Mouse (Mus musculus): ENCODE results near the gene Tsc22d4.

The Tsc22d4 gene

GRCm38 (mm10) chr5:137764609-137765340 is 19.2 kb downstream of the Tsc22d4 start:
- no peak for DNase-seq (ENCODE audit: low read depth, low spot score)

GRCm38 (mm10) chr5:137766270-137766669 is 20.7 kb downstream of the Tsc22d4 start:
- DNase-seq (ENCODE audit: low read depth, low spot score) = no peak

- no peak for DNase-seq (ENCODE audit: low read depth, low spot score)
Measured at GRCm38 (mm10) chr5:137768475-137768874, 22.9 kb downstream of the Tsc22d4 start.

DNA sequence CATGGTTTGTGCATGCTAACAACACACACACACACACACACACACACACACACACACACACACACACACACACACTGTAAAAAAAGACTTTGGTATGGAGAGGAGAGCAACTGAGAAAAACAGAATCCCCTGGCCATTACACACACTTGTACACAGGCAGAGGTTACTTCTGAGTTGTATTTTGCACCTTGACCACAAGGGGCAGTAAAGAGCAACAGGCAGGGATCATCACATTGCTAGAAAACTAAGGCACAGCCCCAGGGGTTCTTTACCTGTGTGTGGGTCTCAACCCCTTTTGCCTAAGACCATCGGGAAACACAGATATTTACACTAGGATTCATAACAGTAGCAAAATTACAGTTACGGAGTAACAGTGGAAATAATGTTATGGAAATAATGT is 25.2 kb downstream of the Tsc22d4 start:
- DNase-seq (ENCODE audit: low read depth, low spot score) = no peak

GRCm38 (mm10) chr5:137772755-137773154 is 27.2 kb downstream of the Tsc22d4 start:
- DNase-seq (ENCODE audit: low read depth, low spot score) = no peak

- DNase-seq (ENCODE audit: low read depth, low spot score) = no peak
Measured at GRCm38 (mm10) chr5:137775587-137776290, 30.2 kb downstream of the Tsc22d4 start.

- DNase-seq (ENCODE audit: low read depth, low spot score) = no peak
Measured at GRCm38 (mm10) chr5:137776408-137776918, 30.9 kb downstream of the Tsc22d4 start.

DNA sequence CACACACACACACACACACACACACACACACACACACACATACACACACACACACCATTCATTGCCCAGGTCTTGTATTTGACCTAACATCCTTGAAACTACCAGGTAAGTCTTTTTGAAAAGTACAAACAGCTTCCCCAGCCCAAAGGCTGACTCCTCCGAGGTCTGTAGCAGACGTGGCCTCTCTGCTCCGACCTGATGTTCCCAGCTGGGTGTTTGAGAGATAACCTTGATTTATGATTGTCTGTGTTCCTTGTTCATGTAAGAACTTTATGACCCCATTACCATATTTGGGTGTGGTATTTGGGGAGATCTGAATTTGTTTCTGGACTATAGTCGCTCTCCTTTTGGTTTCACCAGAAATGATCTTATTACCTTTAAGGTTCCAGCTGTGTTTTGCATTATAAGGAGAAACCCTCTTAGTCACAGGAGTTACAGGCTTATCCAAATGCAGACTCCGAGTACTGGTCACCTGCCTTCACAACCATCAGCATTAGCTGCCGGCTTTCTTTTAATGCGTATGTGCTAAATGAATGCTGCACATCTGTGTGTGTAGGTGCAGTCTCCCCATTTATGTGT is 31.8 kb downstream of the Tsc22d4 start:
- no peak for DNase-seq (ENCODE audit: low read depth, low spot score)

GRCm38 (mm10) chr5:137778635-137779034 is 33.1 kb downstream of the Tsc22d4 start, which contains the start of gene Ppp1r35:
TSS of gene Ppp1r35 (plus strand) at chr5:137778849.
- DNase-seq (ENCODE audit: low read depth, low spot score) = peak; percentile 96

GRCm38 (mm10) chr5:137779053-137779933 is 33.8 kb downstream of the Tsc22d4 start:
- no peak for DNase-seq (ENCODE audit: low read depth, low spot score)

GRCm38 (mm10) chr5:137781661-137782060 is 36.1 kb downstream of the Tsc22d4 start:
- no peak for DNase-seq (ENCODE audit: low read depth, low spot score)

- DNase-seq (ENCODE audit: low read depth, low spot score) = no peak
Measured at GRCm38 (mm10) chr5:137782776-137783522, 37.4 kb downstream of the Tsc22d4 start.

DNA sequence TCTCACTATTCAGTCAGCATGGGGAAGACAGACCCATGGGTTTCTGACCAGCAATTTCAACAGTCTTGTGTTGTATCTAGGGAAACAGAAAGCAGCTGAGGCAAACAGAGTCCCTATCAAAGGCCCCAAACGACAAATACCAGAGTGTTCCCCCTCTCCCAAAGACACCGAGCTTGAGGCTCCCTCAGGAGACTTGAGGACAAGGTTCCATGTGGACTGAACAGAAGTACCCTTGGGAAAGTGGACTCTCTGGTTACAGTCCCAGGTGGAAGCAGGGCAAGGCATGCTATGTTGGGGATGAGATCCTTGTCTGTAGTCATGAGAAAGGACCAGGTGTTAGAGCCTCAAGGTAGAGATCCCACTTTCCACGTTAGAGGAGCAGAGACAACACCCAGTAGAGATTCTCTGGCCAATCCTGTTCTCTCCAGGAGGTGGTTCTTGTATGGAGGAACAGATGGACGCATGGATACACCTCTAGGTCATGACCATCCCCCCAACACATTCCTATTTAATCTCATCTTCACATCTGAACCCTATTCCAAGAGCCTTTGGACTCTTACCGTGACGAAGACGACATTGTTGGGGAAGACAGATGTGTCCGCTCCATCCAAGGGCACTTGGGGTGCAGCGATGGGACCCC is 38.5 kb downstream of the Tsc22d4 start:
- no peak for DNase-seq (ENCODE audit: low read depth, low spot score)

DNA sequence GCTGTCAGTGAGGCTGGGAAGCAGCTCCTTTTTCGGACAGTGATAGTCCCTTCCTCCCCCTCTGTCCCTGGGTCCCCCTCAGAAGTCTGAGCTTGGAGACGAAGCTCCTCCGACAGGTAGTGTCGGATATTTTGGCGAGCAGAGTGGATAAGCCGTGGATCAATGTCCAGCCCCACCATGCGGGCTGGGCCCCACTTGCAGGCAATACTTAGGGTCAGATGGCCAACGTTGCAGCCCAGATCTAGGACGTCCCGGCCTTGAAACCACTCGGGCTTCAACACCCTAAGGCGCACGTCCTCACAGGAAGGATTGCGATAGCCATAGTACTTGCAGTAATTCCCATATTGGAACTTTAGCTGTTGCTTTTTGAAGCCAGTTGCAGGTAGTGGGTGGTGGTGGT is 39.0 kb downstream of the Tsc22d4 start:
- no peak for DNase-seq (ENCODE audit: low read depth, low spot score)

DNA sequence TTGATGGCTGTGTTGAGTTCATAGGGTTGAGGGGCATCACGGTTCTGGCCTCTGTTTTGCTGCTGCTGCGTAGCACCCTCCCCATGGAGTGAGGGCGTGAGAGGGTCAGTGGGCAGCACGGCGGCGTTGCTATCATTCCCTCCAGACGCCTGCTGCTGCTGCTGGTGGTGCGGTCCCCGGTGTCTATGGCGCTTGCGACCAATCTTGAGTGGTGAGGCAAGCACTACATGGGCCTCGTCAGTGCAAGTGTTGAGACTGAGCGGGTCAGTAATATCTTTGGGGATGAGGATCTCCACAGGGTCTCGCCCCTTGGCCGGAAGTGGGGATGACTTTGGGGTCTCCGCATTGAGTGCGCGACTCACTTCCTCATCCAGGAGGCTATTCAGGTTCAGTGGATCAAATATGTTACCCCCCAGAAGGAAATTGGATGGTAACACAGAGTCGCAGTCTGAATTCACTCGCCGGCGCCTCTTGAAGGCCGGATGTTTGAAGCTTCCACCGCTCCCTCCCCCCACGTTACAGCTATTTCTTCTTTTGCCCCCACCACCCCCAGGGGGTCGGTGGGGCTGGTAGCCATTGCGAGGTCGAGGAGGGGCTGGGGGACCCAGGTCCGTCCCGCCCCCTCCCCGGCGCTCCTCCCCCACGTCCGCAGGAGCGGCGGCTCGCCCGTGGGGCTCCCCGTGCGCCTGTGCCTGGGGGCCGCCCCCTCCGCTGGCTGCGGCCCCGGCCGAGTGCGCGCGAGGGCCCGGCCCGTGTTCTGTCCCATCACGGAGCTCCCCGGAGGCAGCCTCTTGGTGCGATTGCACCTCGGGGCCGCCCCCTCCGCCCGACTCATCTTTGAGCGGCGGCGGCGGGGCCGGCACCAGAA is 39.9 kb downstream of the Tsc22d4 start:
- no peak for DNase-seq (ENCODE audit: low read depth, low spot score)

DNA sequence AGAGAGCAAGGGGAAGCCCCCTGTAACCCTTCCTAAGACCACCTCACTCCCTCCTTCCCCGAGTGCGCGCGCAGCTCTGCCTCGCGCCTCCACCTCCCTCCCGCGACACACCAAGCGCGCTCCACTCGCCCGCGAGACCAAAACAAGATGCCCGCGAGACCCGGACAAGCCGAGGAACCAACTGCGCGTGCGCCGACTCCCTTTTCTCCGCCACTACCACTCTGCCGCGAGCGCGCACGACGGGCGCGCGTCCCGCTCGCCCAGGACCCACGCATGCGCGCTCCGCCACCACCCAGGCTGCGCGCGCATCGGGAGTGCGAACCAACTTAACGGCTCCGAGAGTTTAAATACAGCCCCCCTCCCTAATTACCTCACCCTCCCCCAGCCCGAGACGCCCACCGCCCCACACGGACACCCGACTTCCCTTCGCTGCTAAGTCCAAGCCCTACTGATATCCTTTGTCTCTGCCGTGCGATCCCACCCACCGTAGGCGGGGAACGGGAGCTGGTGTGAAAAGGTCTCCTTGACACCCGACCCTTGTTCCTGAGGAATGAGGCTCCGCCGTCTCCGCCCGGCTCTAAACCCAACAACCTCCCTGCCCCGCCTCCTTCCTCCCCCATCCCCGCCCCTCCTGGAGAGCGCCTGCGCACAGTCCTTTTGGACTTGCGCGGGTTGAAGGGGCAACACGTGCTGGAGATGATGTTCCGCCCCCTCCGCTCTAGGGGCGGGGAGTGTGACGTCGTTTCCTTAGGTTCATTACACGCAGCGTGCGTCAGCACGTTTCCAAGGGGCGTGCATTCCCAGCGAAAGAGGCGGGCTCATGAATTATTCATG is 40.8 kb downstream of the Tsc22d4 start:
- peak; percentile 100 for DNase-seq (ENCODE audit: low read depth, low spot score)

- peak; percentile 96 for DNase-seq (ENCODE audit: low read depth, low spot score)
Measured at GRCm38 (mm10) chr5:137787151-137787928, 41.8 kb downstream of the Tsc22d4 start, which contains the start of the genes Mepce and Zcwpw1. TSS of gene Mepce (minus strand) at chr5:137787655. TSS of gene Zcwpw1 (plus strand) at chr5:137787798.

All from retina, postnatal 7 days (tissue).